Mouse (Mus musculus): ENCODE data around the gene Glmn.

Gene Glmn

GRCm38 (mm10) chr5:107597301-107598077 is at the start of gene Glmn, which contains the start of gene Rpap2:
Gene Glmn (minus strand): TSS chr5:107597888.
Gene Rpap2 (plus strand): TSS chr5:107597373.
- peak; percentile 89 for DNase-seq (ENCODE audit: low read depth)

- DNase-seq (ENCODE audit: low read depth) = no peak
Measured at GRCm38 (mm10) chr5:107645935-107646334, 48.2 kb upstream of the Glmn start.

- no peak for DNase-seq (ENCODE audit: low read depth)
Measured at GRCm38 (mm10) chr5:107644595-107644994, 46.9 kb upstream of the Glmn start.

- no peak for DNase-seq (ENCODE audit: low read depth)
Measured at GRCm38 (mm10) chr5:107638366-107638765, 40.7 kb upstream of the Glmn start.

GRCm38 (mm10) chr5:107637106-107637505 is 39.4 kb upstream of the Glmn start:
- no peak for DNase-seq (ENCODE audit: low read depth)

- DNase-seq (ENCODE audit: low read depth) = no peak
Measured at GRCm38 (mm10) chr5:107633651-107634050, 36.0 kb upstream of the Glmn start.

- no peak for DNase-seq (ENCODE audit: low read depth)
Measured at GRCm38 (mm10) chr5:107621327-107621726, 23.6 kb upstream of the Glmn start.

- no peak for DNase-seq (ENCODE audit: low read depth)
Measured at GRCm38 (mm10) chr5:107617986-107618385, 20.3 kb upstream of the Glmn start.

- peak; percentile 83 for DNase-seq (ENCODE audit: low read depth)
Measured at GRCm38 (mm10) chr5:107611224-107611623, 13.5 kb upstream of the Glmn start.

GRCm38 (mm10) chr5:107598380-107598779 is 692 bp upstream of the Glmn start:
- DNase-seq (ENCODE audit: low read depth) = peak; percentile 51

- DNase-seq (ENCODE audit: low read depth) = no peak
Measured at GRCm38 (mm10) chr5:107569148-107569547, 28.5 kb downstream of the Glmn start.

GRCm38 (mm10) chr5:107556969-107557368 is 40.7 kb downstream of the Glmn start:
- no peak for DNase-seq (ENCODE audit: low read depth)

GRCm38 (mm10) chr5:107554336-107554735 is 43.4 kb downstream of the Glmn start:
- peak; percentile 32 for DNase-seq (ENCODE audit: low read depth)

- DNase-seq (ENCODE audit: low read depth) = no peak
Measured at GRCm38 (mm10) chr5:107548444-107548843, 49.2 kb downstream of the Glmn start.

GRCm38 (mm10) chr5:107547955-107548354 is 49.7 kb downstream of the Glmn start:
- DNase-seq (ENCODE audit: low read depth) = no peak

- DNase-seq (ENCODE audit: low read depth) = peak; percentile 80
Measured at GRCm38 (mm10) chr5:107545927-107546326, 51.8 kb downstream of the Glmn start.

GRCm38 (mm10) chr5:107541696-107542095 is 56.0 kb downstream of the Glmn start:
- DNase-seq (ENCODE audit: low read depth) = no peak

GRCm38 (mm10) chr5:107534581-107534980 is 63.1 kb downstream of the Glmn start, which contains the start of gene 1700028K03Rik:
Gene 1700028K03Rik (plus strand): TSS chr5:107534709.
- no peak for DNase-seq (ENCODE audit: low read depth)

- no peak for DNase-seq (ENCODE audit: low read depth)
Measured at GRCm38 (mm10) chr5:107533590-107533989, 64.1 kb downstream of the Glmn start.

GRCm38 (mm10) chr5:107528856-107529255 is 68.8 kb downstream of the Glmn start:
- no peak for DNase-seq (ENCODE audit: low read depth)

GRCm38 (mm10) chr5:107524281-107524680 is 73.4 kb downstream of the Glmn start:
- peak; percentile 22 for DNase-seq (ENCODE audit: low read depth)

- no peak for DNase-seq (ENCODE audit: low read depth)
Measured at GRCm38 (mm10) chr5:107521897-107522296, 75.8 kb downstream of the Glmn start.

- no peak for DNase-seq (ENCODE audit: low read depth)
Measured at GRCm38 (mm10) chr5:107521386-107521785, 76.3 kb downstream of the Glmn start.

GRCm38 (mm10) chr5:107518602-107519001 is 79.1 kb downstream of the Glmn start:
- no peak for DNase-seq (ENCODE audit: low read depth)

Data from naive thymus-derived CD4-positive, alpha-beta T cell, adult 2 months (primary cell).